Mouse (Mus musculus) erythroblast, embryonic 14.5 days (primary cell): ENCODE measurements around the gene Fbln7. TPM values are rescaled to one million over a fixed set of nuclear protein-coding genes. Genes with fewer than 3 reads are reported as not detected.

Experiments used
- H3K27me3 ChIP-seq: 2 replicates; pipeline ENCODE4 v1.6.1; 2012; ENCODE audit warnings: inconsistent platforms; ENCODE audit not compliant: control insufficient read depth
- H3K36me3 ChIP-seq: 2 replicates; pipeline ENCODE4 v1.6.1; 2012; ENCODE audit warnings: mild to moderate bottlenecking, inconsistent platforms; ENCODE audit not compliant: control insufficient read depth
- H3K4me1 ChIP-seq: 2 replicates; pipeline ENCODE4 v1.6.1; 2012; ENCODE audit warnings: inconsistent platforms; ENCODE audit not compliant: control insufficient read depth
- H3K4me3 ChIP-seq: replicated peaks from 2 replicates; pipeline ENCODE3; 2012; ENCODE audit warnings: moderate library complexity, mild to moderate bottlenecking, inconsistent platforms
- H3K9me3 ChIP-seq: 2 replicates; pipeline ENCODE4 v1.6.1; 2012; ENCODE audit warnings: low read length, inconsistent platforms, mixed read lengths; ENCODE audit not compliant: control insufficient read depth
- GATA1 ChIP-seq: IDR thresholded peaks from 2 replicates; pipeline ENCODE4 v1.6.1; 2012; ENCODE audit warnings: low read length, inconsistent platforms, mixed read lengths
- TAL1 ChIP-seq: IDR thresholded peaks from 3 replicates; pipeline ENCODE4 v1.6.1; 2012; ENCODE audit warnings: low read length, inconsistent platforms, mixed read lengths
- polyA plus RNA-seq: library from polyadenylated mRNA; stranded (reverse); fragments of >175 nt; gene quantifications from 2 replicates; pipeline ENCODE4 v1.2.3, GENCODE M21; 2012

Gene Fbln7
- polyA plus RNA-seq, 1 experiment, result not detected

DNA sequence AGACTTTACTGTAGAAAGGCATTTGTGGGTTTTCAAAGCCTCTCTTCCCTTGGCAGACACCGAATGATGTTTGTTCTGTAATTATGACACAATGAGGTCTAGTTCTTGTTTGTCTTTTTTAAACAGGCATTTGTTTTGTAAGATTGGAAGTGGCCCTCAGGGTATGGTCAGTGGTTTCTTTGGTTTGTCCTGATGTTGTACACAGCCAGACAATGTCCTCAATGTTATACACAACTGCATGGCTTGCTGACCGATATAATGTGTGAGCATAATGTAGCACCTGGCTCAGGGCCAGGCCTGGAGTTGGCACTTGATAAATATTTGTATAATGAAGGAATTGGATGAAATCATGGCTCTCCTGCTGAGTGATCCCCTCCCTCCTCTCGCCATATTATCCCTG lies 2.9 kb upstream of the Fbln7 start:
- TF ChIP-seq GATA1, result no peak
- TF ChIP-seq TAL1, result no peak
- H3K27me3 ChIP-seq, result peaks cover 15% of the 10 kb centered on the region

GRCm38 (mm10) chr2:128863777-128864331 lies 1.1 kb downstream of the Fbln7 start:
- H3K4me3 ChIP-seq, result peak overlapping the region; percentile 14
- TF ChIP-seq TAL1, result no peak; the same call in 2 of the 3 replicates
- TF ChIP-seq GATA1, result no peak
- H3K4me1 ChIP-seq, result no peaks in the 10 kb centered on the region
- no peaks in the 10 kb centered on the region for H3K9me3 ChIP-seq
- H3K36me3 ChIP-seq, result no peaks in the 10 kb centered on the region
- peaks cover 26% of the 10 kb centered on the region for H3K27me3 ChIP-seq

More for the DNA sequence above, 2.9 kb upstream of the Fbln7 start:
- Histone ChIP-seq H3K36me3 (no peaks in the 10 kb centered on the region), H3K9me3 (no peaks in the 10 kb centered on the region), H3K4me1 (no peaks in the 10 kb centered on the region), H3K4me3 (no peak overlapping the region)

DNA sequence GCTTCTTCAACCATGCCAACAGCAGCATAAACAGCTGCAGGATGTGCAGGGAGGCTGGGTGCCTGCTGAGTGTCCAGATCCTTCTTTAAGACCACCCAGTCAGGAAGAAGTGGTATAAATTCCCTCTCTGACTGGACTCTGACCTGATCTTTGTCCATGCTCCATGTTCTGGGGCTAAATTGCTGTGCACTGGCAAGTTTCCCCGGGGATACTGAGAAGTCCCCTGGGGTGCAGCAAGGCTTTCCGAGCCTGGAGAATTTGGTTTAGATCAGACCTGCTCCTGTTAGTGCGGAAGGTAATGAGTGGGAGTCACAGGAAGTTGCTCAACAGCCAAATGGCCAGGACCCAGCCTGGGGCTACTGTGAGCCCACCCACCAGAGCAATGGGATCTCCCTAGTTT lies 2.3 kb downstream of the Fbln7 start:
- Histone ChIP-seq H3K4me3 (no peak overlapping the region), H3K4me1 (no peaks in the 10 kb centered on the region), H3K9me3 (no peaks in the 10 kb centered on the region), H3K36me3 (no peaks in the 10 kb centered on the region), H3K27me3 (peaks cover 26% of the 10 kb centered on the region)
- no peak for TF ChIP-seq TAL1
- no peak for TF ChIP-seq GATA1

- H3K27me3 ChIP-seq, result no peaks in the 10 kb centered on the region
- H3K9me3 ChIP-seq, result no peaks in the 10 kb centered on the region
- no peak for TF ChIP-seq TAL1
- TF ChIP-seq GATA1, result no peak
- H3K36me3 ChIP-seq, result no peaks in the 10 kb centered on the region
- H3K4me1 ChIP-seq, result no peaks in the 10 kb centered on the region
- H3K4me3 ChIP-seq, result no peak overlapping the region
Observed at GRCm38 (mm10) chr2:128871656-128872055, 8.9 kb downstream of the Fbln7 start.

GRCm38 (mm10) chr2:128872256-128872655 lies 9.5 kb downstream of the Fbln7 start:
- no peaks in the 10 kb centered on the region for H3K4me1 ChIP-seq
- no peaks in the 10 kb centered on the region for H3K27me3 ChIP-seq
- H3K9me3 ChIP-seq, result no peaks in the 10 kb centered on the region
- TF ChIP-seq TAL1 (no peak), GATA1 (no peak)
- H3K36me3 ChIP-seq, result no peaks in the 10 kb centered on the region
- H3K4me3 ChIP-seq, result no peak overlapping the region

- no peaks in the 10 kb centered on the region for H3K4me1 ChIP-seq
- no peak overlapping the region for H3K4me3 ChIP-seq
- no peaks in the 10 kb centered on the region for H3K9me3 ChIP-seq
- no peak for TF ChIP-seq TAL1
- TF ChIP-seq GATA1, result no peak
- H3K36me3 ChIP-seq, result no peaks in the 10 kb centered on the region
- H3K27me3 ChIP-seq, result no peaks in the 10 kb centered on the region
Observed at GRCm38 (mm10) chr2:128875526-128875925, 12.7 kb downstream of the Fbln7 start.

DNA sequence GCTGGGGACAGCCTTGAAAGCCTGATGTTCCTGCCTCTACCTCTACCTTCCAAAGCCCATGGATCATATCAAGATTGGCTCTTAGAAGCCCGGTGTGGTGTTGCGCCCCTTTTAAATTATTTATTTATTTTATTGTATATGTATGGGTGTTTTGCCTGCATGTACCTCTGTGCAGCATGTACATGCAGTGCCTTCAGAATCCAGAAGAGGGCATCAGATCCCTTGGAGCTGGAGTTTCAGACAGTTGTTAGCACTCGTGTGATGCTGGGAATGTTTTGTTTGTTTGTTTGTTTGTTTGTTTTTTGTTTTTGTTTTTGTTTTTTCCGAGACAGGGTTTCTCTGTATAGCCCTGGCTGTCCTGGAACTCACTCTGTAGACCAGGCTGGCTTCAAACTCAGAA lies 18.5 kb downstream of the Fbln7 start:
- H3K4me3 ChIP-seq, result no peak overlapping the region
- no peaks in the 10 kb centered on the region for H3K27me3 ChIP-seq
- no peaks in the 10 kb centered on the region for H3K4me1 ChIP-seq
- H3K9me3 ChIP-seq, result no peaks in the 10 kb centered on the region
- H3K36me3 ChIP-seq, result no peaks in the 10 kb centered on the region
- TF ChIP-seq GATA1 (no peak), TAL1 (no peak)

DNA sequence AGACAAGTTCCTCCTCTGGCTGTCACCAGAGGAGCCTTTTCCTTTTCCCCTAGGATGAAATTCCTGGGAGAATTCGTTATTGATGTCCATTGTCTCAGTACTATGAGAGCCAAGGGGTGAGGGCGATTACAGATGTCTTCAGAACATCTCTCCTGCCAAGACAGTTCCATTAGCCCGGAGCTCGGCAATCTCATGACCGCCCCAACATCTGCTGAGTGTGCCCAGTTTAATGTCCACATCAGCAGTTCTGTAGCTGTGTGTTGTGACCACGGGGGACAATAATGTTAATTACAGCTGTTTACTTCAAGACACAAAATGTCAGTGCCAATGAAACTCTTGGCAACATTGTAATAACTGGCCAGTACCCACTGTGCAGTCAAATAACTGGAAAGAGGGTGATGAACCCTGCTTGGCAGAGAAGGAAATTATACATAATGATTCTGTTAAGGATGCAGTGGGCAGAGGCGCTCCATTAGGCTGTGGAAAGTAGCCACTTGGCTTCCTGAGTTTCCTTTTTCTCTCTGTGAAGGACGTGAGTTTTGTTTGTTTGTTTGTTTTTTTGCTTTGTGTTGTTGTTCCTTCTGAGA lies 22.5 kb downstream of the Fbln7 start:
- H3K9me3 ChIP-seq, result no peaks in the 10 kb centered on the region
- no peaks in the 10 kb centered on the region for H3K4me1 ChIP-seq
- no peak for TF ChIP-seq GATA1
- no peak for TF ChIP-seq TAL1
- H3K27me3 ChIP-seq, result no peaks in the 10 kb centered on the region
- no peaks in the 10 kb centered on the region for H3K36me3 ChIP-seq
- no peak overlapping the region for H3K4me3 ChIP-seq

DNA sequence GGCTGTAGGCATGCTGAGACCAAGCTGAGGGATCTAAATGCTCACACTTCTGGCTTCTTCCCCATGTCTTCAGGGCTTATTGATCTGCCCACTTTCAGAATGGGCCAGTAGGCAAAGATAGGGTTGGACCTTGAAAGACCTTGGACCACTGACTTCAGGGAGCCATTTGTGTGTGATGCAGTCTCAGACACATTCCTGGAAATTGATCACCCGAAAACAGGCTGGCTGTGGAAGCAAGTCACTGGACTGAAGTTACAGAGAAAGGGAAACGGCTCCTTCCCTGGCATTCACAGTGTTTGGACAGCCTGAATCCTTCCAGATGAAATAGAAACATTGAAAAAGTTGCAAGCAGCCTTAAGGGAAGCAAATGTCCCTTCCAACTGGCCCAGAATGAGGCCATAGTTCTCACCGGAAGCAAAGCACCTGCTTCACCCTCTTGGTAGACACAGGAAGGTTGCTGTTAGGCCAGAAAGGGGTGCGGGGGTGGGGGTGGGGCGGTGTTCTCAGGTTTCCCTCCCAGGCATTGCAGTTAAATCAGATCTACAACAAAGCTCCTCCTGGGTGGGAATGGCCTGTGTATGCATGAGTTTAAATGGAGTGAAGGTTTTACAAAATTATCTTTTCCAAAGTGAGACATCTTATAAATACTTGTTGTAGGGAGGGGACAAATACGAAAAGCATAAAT lies 25.2 kb downstream of the Fbln7 start:
- Histone ChIP-seq H3K4me1 (peaks cover 2% of the 10 kb centered on the region; the same call in 1 of the 2 replicates), H3K36me3 (no peaks in the 10 kb centered on the region), H3K27me3 (peaks cover 3% of the 10 kb centered on the region; the same call in 1 of the 2 replicates), H3K9me3 (peaks cover 2% of the 10 kb centered on the region; the same call in 1 of the 2 replicates), H3K4me3 (no peak overlapping the region)
- TF ChIP-seq TAL1 (no peak), GATA1 (no peak)
